Mouse (Mus musculus): ENCODE results near the gene Tbc1d22a. TPM values are rescaled to one million over a fixed set of nuclear protein-coding genes. Genes with fewer than 3 reads are reported as not detected.

The Tbc1d22a gene
- polyA plus RNA-seq, 1 experiment = 19.5 TPM

GRCm38 (mm10) chr15:86199052-86199451, 15.2 kb upstream of the Tbc1d22a start:
- Histone ChIP-seq H3K4me3 (ENCODE audit: control insufficient read depth, low read depth, low read length) (no peak overlapping the region), H3K36me3 (ENCODE audit: control insufficient read depth, insufficient read depth, low read length) (no peaks in the 10 kb centered on the region), H3K4me1 (ENCODE audit: control insufficient read depth, insufficient read depth, low read length) (peaks cover 6% of the 10 kb centered on the region), H3K27me3 (ENCODE audit: control insufficient read depth, insufficient read depth, low read length) (no peaks in the 10 kb centered on the region), H3K27ac (ENCODE audit: control insufficient read depth, insufficient read depth, low read depth, low read length) (no peak overlapping the region)
- TF ChIP-seq CTCF (IDR thresholded peaks at IDR 0.05; ENCODE audit: control insufficient read depth, insufficient read depth, insufficient replicate concordance, low read depth, low read length) (no peak), POLR2A (IDR thresholded peaks at IDR 0.05; ENCODE audit: control insufficient read depth, low read depth, low read length) (no peak)

DNA sequence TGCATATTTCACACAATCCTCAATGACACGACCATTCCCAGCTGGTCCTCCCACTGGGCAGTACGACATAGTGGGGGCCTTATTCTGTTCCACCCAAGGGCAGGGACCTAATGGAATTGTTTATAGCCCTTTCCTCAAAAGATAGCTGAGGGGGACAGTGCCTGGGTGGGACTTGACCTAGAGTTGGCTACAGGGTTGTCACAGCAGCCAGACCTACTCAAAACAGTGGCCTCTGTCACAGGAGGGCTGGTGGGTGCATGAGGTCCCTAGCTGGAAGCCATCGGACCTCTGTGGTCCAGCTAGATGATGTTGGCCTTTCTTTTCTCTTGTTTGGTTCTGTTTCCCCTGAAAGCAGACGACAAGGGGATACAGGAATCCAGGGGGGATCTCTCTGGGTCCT, 14.8 kb upstream of the Tbc1d22a start:
- Histone ChIP-seq H3K27me3 (ENCODE audit: control insufficient read depth, insufficient read depth, low read length) (no peaks in the 10 kb centered on the region), H3K4me3 (ENCODE audit: control insufficient read depth, low read depth, low read length) (no peak overlapping the region), H3K4me1 (ENCODE audit: control insufficient read depth, insufficient read depth, low read length) (peaks cover 10% of the 10 kb centered on the region), H3K27ac (ENCODE audit: control insufficient read depth, insufficient read depth, low read depth, low read length) (no peak overlapping the region), H3K36me3 (ENCODE audit: control insufficient read depth, insufficient read depth, low read length) (no peaks in the 10 kb centered on the region)
- TF ChIP-seq CTCF (IDR thresholded peaks at IDR 0.05; ENCODE audit: control insufficient read depth, insufficient read depth, insufficient replicate concordance, low read depth, low read length) (no peak), POLR2A (IDR thresholded peaks at IDR 0.05; ENCODE audit: control insufficient read depth, low read depth, low read length) (no peak)

- no peak overlapping the region for H3K4me3 ChIP-seq (ENCODE audit: control insufficient read depth, low read depth, low read length)
- H3K4me1 ChIP-seq (ENCODE audit: control insufficient read depth, insufficient read depth, low read length) = peaks cover 10% of the 10 kb centered on the region
- TF ChIP-seq POLR2A (IDR thresholded peaks at IDR 0.05; ENCODE audit: control insufficient read depth, low read depth, low read length) (no peak), CTCF (IDR thresholded peaks at IDR 0.05; ENCODE audit: control insufficient read depth, insufficient read depth, insufficient replicate concordance, low read depth, low read length) (no peak)
- H3K27ac ChIP-seq (ENCODE audit: control insufficient read depth, insufficient read depth, low read depth, low read length) = no peak overlapping the region
- no peaks in the 10 kb centered on the region for H3K27me3 ChIP-seq (ENCODE audit: control insufficient read depth, insufficient read depth, low read length)
- no peaks in the 10 kb centered on the region for H3K36me3 ChIP-seq (ENCODE audit: control insufficient read depth, insufficient read depth, low read length)
Observed at GRCm38 (mm10) chr15:86200169-86200568, 14.1 kb upstream of the Tbc1d22a start.

- no peak overlapping the region for H3K4me3 ChIP-seq (ENCODE audit: control insufficient read depth, low read depth, low read length)
- H3K27ac ChIP-seq (ENCODE audit: control insufficient read depth, insufficient read depth, low read depth, low read length) = no peak overlapping the region
- H3K4me1 ChIP-seq (ENCODE audit: control insufficient read depth, insufficient read depth, low read length) = peaks cover 10% of the 10 kb centered on the region
- H3K36me3 ChIP-seq (ENCODE audit: control insufficient read depth, insufficient read depth, low read length) = no peaks in the 10 kb centered on the region
- H3K27me3 ChIP-seq (ENCODE audit: control insufficient read depth, insufficient read depth, low read length) = no peaks in the 10 kb centered on the region
- TF ChIP-seq POLR2A (IDR thresholded peaks at IDR 0.05; ENCODE audit: control insufficient read depth, low read depth, low read length) = no peak
- no peak for TF ChIP-seq CTCF (IDR thresholded peaks at IDR 0.05; ENCODE audit: control insufficient read depth, insufficient read depth, insufficient replicate concordance, low read depth, low read length)
Observed at GRCm38 (mm10) chr15:86201095-86201494, 13.2 kb upstream of the Tbc1d22a start.

DNA sequence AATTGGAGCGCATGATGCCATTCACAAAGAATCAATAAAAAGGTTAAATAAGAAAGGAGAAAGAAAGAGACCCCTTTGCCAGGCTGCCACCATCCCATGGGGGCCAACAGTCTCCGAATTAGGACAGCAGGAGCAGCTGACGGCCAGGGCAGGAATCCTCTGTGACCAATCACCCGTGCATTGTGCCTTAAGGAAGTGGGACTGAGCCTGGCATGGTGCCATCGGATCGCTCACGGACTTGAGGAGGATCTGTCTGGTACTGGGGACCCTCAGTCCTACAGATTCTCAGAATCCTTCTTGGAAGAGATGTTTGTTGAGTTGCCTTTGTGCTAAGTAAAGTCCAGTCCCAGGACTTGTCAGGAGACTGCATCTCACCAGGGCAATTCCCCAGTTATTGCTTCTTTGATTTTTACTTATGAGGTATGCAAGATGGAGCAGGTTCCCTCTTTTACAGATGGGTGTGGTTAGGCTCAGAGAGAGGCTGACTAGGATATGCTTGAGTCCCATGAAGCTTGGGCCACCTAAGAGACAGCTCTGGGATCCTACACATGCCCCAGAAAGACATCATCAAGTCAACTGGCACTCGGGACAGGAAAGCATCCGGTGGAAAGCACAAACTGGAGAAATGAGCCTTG, 12.4 kb upstream of the Tbc1d22a start:
- Histone ChIP-seq H3K36me3 (ENCODE audit: control insufficient read depth, insufficient read depth, low read length) (no peaks in the 10 kb centered on the region), H3K4me3 (ENCODE audit: control insufficient read depth, low read depth, low read length) (no peak overlapping the region), H3K27me3 (ENCODE audit: control insufficient read depth, insufficient read depth, low read length) (no peaks in the 10 kb centered on the region), H3K27ac (ENCODE audit: control insufficient read depth, insufficient read depth, low read depth, low read length) (no peak overlapping the region), H3K4me1 (ENCODE audit: control insufficient read depth, insufficient read depth, low read length) (peaks cover 10% of the 10 kb centered on the region)
- TF ChIP-seq POLR2A (IDR thresholded peaks at IDR 0.05; ENCODE audit: control insufficient read depth, low read depth, low read length) = no peak

DNA sequence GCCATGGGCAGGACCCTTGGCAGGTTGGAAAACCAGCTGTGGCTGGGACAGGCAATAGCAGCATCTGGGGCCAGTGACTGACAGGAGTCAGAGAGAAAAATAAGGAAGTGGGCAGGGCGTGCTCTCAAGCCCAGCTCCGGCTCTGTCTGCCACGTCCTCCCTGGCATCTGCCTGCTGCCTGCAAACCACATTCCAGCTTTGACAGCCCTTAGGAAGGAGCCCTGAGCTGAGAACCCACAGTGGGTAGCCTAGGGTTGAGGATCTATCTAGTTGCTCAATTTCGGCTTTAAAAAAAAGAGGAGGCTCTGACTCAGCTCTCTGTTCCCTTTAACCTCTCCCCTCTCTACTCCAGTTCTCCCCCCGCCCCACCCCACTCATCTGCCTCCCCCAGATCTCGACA, 11.6 kb upstream of the Tbc1d22a start:
- H3K36me3 ChIP-seq (ENCODE audit: control insufficient read depth, insufficient read depth, low read length) = no peaks in the 10 kb centered on the region
- H3K4me3 ChIP-seq (ENCODE audit: control insufficient read depth, low read depth, low read length) = no peak overlapping the region
- no peak overlapping the region for H3K27ac ChIP-seq (ENCODE audit: control insufficient read depth, insufficient read depth, low read depth, low read length)
- no peaks in the 10 kb centered on the region for H3K27me3 ChIP-seq (ENCODE audit: control insufficient read depth, insufficient read depth, low read length)
- no peak for TF ChIP-seq CTCF (IDR thresholded peaks at IDR 0.05; ENCODE audit: control insufficient read depth, insufficient read depth, insufficient replicate concordance, low read depth, low read length)
- TF ChIP-seq POLR2A (IDR thresholded peaks at IDR 0.05; ENCODE audit: control insufficient read depth, low read depth, low read length) = no peak
- H3K4me1 ChIP-seq (ENCODE audit: control insufficient read depth, insufficient read depth, low read length) = peaks cover 10% of the 10 kb centered on the region

DNA sequence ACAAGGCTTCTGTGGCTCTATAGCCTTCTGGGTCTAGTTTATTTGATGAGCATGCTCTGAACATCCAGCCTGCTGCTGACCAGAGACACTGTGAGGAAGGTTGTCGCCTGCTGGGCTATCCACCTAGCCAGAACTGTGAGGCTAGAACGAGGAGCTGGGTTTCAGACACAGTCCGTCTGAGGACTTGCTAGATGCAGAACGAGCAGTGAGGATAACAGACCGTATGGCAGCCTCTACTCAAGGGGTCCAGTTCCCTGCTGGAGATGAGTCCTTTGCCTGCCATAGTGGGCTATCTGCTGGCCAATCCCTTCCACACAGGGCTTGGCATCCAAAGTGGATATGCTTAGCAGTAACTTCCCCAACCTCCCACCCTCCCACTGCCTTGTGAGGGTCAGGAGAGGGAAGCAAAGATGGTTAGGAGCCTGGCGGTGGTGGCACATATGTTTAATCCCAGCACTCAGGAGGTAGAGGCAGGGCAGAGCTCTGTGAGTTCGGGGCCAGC, 10.9 kb upstream of the Tbc1d22a start:
- peaks cover 10% of the 10 kb centered on the region for H3K4me1 ChIP-seq (ENCODE audit: control insufficient read depth, insufficient read depth, low read length)
- no peak for TF ChIP-seq CTCF (IDR thresholded peaks at IDR 0.05; ENCODE audit: control insufficient read depth, insufficient read depth, insufficient replicate concordance, low read depth, low read length)
- 0 out of 2 replicates have a peak overlapping the region, but pooled peaks have one; percentile 26 for H3K27ac ChIP-seq (ENCODE audit: control insufficient read depth, insufficient read depth, low read depth, low read length)
- H3K27me3 ChIP-seq (ENCODE audit: control insufficient read depth, insufficient read depth, low read length) = no peaks in the 10 kb centered on the region
- no peaks in the 10 kb centered on the region for H3K36me3 ChIP-seq (ENCODE audit: control insufficient read depth, insufficient read depth, low read length)
- no peak overlapping the region for H3K4me3 ChIP-seq (ENCODE audit: control insufficient read depth, low read depth, low read length)

All from testis, adult 2 months (tissue).